Comparison of ENCODE assay signal across 8 mouse cellular contexts in the genomic region with DNA sequence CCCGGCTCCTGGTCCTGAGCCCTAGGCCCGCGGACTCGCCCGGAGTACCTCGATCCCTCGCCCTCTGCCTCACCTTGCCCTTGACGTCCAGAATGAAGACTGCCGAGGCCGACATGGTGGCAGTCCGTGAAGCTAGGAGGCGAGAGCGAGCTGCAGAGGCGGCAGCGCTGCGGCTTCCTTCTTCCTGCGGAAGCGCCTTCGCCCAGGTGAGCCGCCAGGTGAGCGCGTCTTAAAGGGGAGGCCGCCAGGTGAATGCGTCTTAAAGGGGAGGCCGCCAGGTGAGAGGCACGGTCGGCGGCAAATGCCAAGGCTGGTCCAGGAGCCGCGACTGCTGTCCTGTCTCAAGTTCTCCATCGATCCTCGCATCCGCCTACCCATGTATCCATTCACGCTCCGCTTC. TPM values are rescaled to one million over a fixed set of nuclear protein-coding genes. Genes with fewer than 3 reads are reported as not detected.
DNase-seq lines count a peak whose midpoint lies in the region; ATAC-seq and TF ChIP-seq lines count a peak whose summit lies in the region.

A gene (minus strand): TSS at position 204 of the 400 bp plus-strand sequence.

- peak; percentile 50 for TF ChIP-seq CTCF in kidney, postnatal 0 days (IDR thresholded peaks at IDR 0.05; ENCODE audit: low read depth)

- H3K4me3 ChIP-seq in heart, embryonic 13.5 days = peak within 1 kb of the TSS; percentile 34
- peak within 1 kb of the TSS; percentile 47 for H3K4me3 ChIP-seq in embryonic facial prominence, embryonic 15.5 days (replicated peaks)
- H3K4me3 ChIP-seq in kidney, postnatal 0 days (replicated peaks; ENCODE audit: low read depth, low read length) = peak within 1 kb of the TSS; percentile 36
- H3K4me3 ChIP-seq in midbrain, embryonic 13.5 days (replicated peaks) = peak within 1 kb of the TSS; percentile 16

- H3K4me2 ChIP-seq in heart, embryonic 13.5 days = peak within 1 kb of the TSS; percentile 44
- H3K4me2 ChIP-seq in embryonic facial prominence, embryonic 15.5 days (replicated peaks) = peak within 1 kb of the TSS; percentile 36
- H3K4me2 ChIP-seq in kidney, postnatal 0 days (ENCODE audit: low read length) = peak within 1 kb of the TSS; percentile 42
- 0 out of 2 replicates have a peak within 1 kb of the TSS, but pooled peaks have one; percentile 13 for H3K4me2 ChIP-seq in midbrain, embryonic 13.5 days (replicated peaks)

- no peak within 1 kb of the TSS for H3K27ac ChIP-seq in heart, embryonic 13.5 days (replicated peaks)
- H3K27ac ChIP-seq in embryonic facial prominence, embryonic 15.5 days (replicated peaks) = peak within 1 kb of the TSS; percentile 65; the same call in 1 of the 2 replicates
- H3K27ac ChIP-seq in kidney, postnatal 0 days = peak within 1 kb of the TSS; percentile 31; the same call in 1 of the 2 replicates
- H3K27ac ChIP-seq in midbrain, embryonic 13.5 days = no peak within 1 kb of the TSS

- H3K9ac ChIP-seq in heart, embryonic 13.5 days = peak within 1 kb of the TSS; percentile 37
- H3K9ac ChIP-seq in embryonic facial prominence, embryonic 15.5 days = peak within 1 kb of the TSS; percentile 37
- peak within 1 kb of the TSS; percentile 58 for H3K9ac ChIP-seq in kidney, postnatal 0 days (ENCODE audit: low read depth, low read length)
- H3K9ac ChIP-seq in midbrain, embryonic 13.5 days (replicated peaks) = no peak within 1 kb of the TSS

- H3K4me1 ChIP-seq in heart, embryonic 13.5 days = peaks cover 6% of the 10 kb centered on the region
- H3K4me1 ChIP-seq in embryonic facial prominence, embryonic 15.5 days = 0 out of 2 replicates have a peak, but pooled peaks cover 2% of the 10 kb centered on the region
- no peaks in the 10 kb centered on the region for H3K4me1 ChIP-seq in kidney, postnatal 0 days (replicated peaks; ENCODE audit: insufficient read depth, low read length)
- peaks cover 3% of the 10 kb centered on the region; the same call in 1 of the 2 replicates for H3K4me1 ChIP-seq in midbrain, embryonic 13.5 days (replicated peaks)

- H3K9me3 ChIP-seq in heart, embryonic 13.5 days = no peaks in the 10 kb centered on the region
- H3K9me3 ChIP-seq in embryonic facial prominence, embryonic 15.5 days (replicated peaks) = no peaks in the 10 kb centered on the region
- no peaks in the 10 kb centered on the region for H3K9me3 ChIP-seq in kidney, postnatal 0 days (replicated peaks; ENCODE audit: low read length)
- H3K9me3 ChIP-seq in midbrain, embryonic 13.5 days = no peaks in the 10 kb centered on the region

- intact Hi-C loops in gastrocnemius, postnatal 36 days (cut with DNase I) = no loop called here

- no peaks in the 10 kb centered on the region for H3K36me3 ChIP-seq in heart, embryonic 13.5 days
- H3K36me3 ChIP-seq in embryonic facial prominence, embryonic 15.5 days = no peaks in the 10 kb centered on the region
- no peaks in the 10 kb centered on the region for H3K36me3 ChIP-seq in kidney, postnatal 0 days (ENCODE audit: insufficient read depth, low read length)
- H3K36me3 ChIP-seq in midbrain, embryonic 13.5 days = no peaks in the 10 kb centered on the region

- no peak for ATAC-seq in heart, embryonic 13.5 days (ENCODE audit: extremely low read depth, insufficient number of reproducible peaks, low FRiP score, low TSS enrichment)
- no peak for ATAC-seq in embryonic facial prominence, embryonic 15.5 days (ENCODE audit: insufficient number of reproducible peaks, low FRiP score, low TSS enrichment, low read depth)
- ATAC-seq in kidney, postnatal 0 days (replicated peaks; ENCODE audit: low FRiP score, low read depth) = no peak
- no peak for ATAC-seq in midbrain, embryonic 13.5 days

- H3K27me3 ChIP-seq in heart, embryonic 13.5 days (replicated peaks) = peaks cover 22% of the 10 kb centered on the region
- H3K27me3 ChIP-seq in embryonic facial prominence, embryonic 15.5 days = peaks cover 15% of the 10 kb centered on the region
- H3K27me3 ChIP-seq in kidney, postnatal 0 days (ENCODE audit: insufficient read depth, low read length) = no peaks in the 10 kb centered on the region
- peaks cover 18% of the 10 kb centered on the region for H3K27me3 ChIP-seq in midbrain, embryonic 13.5 days

- 12% methylated on average over 35 of the region's 35 CpGs for WGBS in heart, embryonic 13.5 days
- WGBS in embryonic facial prominence, embryonic 15.5 days = 8% methylated on average over 35 of the region's 35 CpGs
- 10% methylated on average over 35 of the region's 35 CpGs for WGBS in kidney, postnatal 0 days
- WGBS in midbrain, embryonic 13.5 days = 11% methylated on average over 34 of the region's 35 CpGs

- no peak for DNase-seq in heart, postnatal 4 days
- no peak for DNase-seq in kidney, postnatal 0 days (ENCODE audit: low spot score)
- DNase-seq in gastrocnemius, postnatal 36 days = no peak
- DNase-seq in gastrocnemius, adult 8-10 months (ENCODE audit: low spot score in 2 of 2) = no peak
- DNase-seq in spleen, postnatal 4 days (ENCODE audit: low spot score in 2 of 2) = no peak

RNA-seq across cellular contexts. Expression of the gene that starts here (rescaled TPM):
- polyA plus RNA-seq in heart, embryonic 13.5 days (2015; fragmentation: Nextera tagmentation; extraction: Ambion mirVana) = 1.7 and 2.1 TPM in 2 replicates
- total RNA-seq in heart, postnatal 4 days (2021) = not detected
- 38.1 and 46.9 TPM in 2 replicates for polyA plus RNA-seq in embryonic facial prominence, embryonic 15.5 days (2015; fragmentation: Nextera tagmentation; extraction: Ambion mirVana)
- 57.3 and 63.0 TPM in 2 replicates for polyA plus RNA-seq in kidney, postnatal 0 days (2015; fragmentation: Nextera tagmentation; extraction: Ambion mirVana)
- 0.23 and 0.34 TPM in 2 replicates for polyA plus RNA-seq in midbrain, embryonic 13.5 days (2015; fragmentation: Nextera tagmentation; extraction: Ambion mirVana)
- not detected for total RNA-seq in gastrocnemius, postnatal 36 days (2021)
- not detected for total RNA-seq in gastrocnemius, adult 8-10 months (2022)

Comparison
In these comparisons a context has a peak if more than half of its experiments do, and no peak if none do; other contexts are left out.
1. RNA of the gene that starts here (polyA plus RNA-seq): 57.3 to 63.0 TPM in kidney, postnatal 0 days and 38.1 to 46.9 TPM in embryonic facial prominence, embryonic 15.5 days; 1.7 to 2.1 TPM in heart, embryonic 13.5 days and 0.23 to 0.34 TPM in midbrain, embryonic 13.5 days; every median in the first group is over 10 times any median in the second.
2. H3K27ac ChIP-seq: peak in embryonic facial prominence, embryonic 15.5 days (single experiment) and kidney, postnatal 0 days (single experiment); none in heart, embryonic 13.5 days (single experiment) and midbrain, embryonic 13.5 days (single experiment).
3. Peak in every context shown above with its lines, with median percentiles within 50 percentile points of each other: H3K4me2 ChIP-seq and H3K4me3 ChIP-seq.